Mouse (Mus musculus): ENCODE measurements around the gene Atoh8. TPM values are rescaled to one million over a fixed set of nuclear protein-coding genes. Genes with fewer than 3 reads are reported as not detected.
A peak's percentile ranks its signal among the peaks of the same experiment; 100 is the strongest.

The Atoh8 gene
- polyA plus RNA-seq, 1 experiment from 2014 or later, result 4.2 TPM

DNA sequence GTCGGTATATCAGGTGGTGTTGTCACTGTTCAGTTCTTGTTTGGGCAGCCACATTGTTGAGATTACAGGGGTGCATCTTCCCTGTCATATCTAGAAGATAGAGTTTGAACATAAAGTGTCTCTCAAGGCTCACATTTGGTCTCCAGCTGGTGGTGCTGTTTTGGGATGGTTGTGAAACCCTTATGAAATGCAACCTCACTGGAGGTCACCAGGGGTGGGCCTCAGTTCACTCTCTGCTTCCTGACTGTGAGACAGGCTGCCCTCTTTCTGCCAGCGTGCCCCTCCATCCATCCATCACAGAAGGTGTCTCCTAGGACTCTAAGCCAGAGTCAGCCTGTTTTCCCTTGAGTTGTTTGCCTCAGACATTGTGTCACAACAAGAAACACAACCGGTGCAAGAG, 58.0 kb downstream of the Atoh8 start:
- Histone ChIP-seq H3K4me3 (no peak overlapping the region), H3K36me3 (no peaks in the 10 kb centered on the region), H3K27me3 (no peaks in the 10 kb centered on the region), H3K9ac (no peak overlapping the region), H3K4me1 (replicated peaks) (peaks cover 4% of the 10 kb centered on the region), H3K9me3 (no peaks in the 10 kb centered on the region), H3K4me2 (no peak overlapping the region), H3K27ac (no peak overlapping the region)
- no peak for ATAC-seq (ENCODE audit: low FRiP score)
- WGBS, result 73% methylated on average over 3 of the region's 3 CpGs

DNA sequence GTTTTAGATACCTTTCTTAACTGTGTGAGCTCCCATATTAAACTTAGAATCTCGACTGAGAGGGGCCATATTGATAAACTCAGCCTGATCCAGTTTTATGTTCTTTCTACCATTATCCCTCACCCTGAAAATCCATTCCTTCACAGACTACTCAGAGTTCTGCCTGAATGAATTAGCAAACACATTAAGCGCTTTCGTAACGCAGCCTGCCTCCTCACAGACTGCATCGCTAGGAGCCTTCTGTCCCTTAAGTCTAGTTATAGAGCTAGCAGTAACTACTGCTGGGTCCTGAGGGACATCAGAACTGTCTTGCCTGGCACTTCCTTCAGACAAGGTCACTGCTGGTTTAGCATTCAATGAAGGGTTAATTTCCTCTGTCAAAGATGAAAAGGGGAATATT, 59.4 kb downstream of the Atoh8 start:
- no peaks in the 10 kb centered on the region for H3K9me3 ChIP-seq
- no peaks in the 10 kb centered on the region for H3K36me3 ChIP-seq
- no peak overlapping the region for H3K4me3 ChIP-seq
- 65% methylated on average over 5 of the region's 5 CpGs for WGBS
- no peak overlapping the region for H3K4me2 ChIP-seq
- no peak overlapping the region for H3K27ac ChIP-seq
- no peak overlapping the region for H3K9ac ChIP-seq
- no peaks in the 10 kb centered on the region for H3K27me3 ChIP-seq
- ATAC-seq (ENCODE audit: low FRiP score), result no peak
- H3K4me1 ChIP-seq (replicated peaks), result peaks cover 4% of the 10 kb centered on the region

DNA sequence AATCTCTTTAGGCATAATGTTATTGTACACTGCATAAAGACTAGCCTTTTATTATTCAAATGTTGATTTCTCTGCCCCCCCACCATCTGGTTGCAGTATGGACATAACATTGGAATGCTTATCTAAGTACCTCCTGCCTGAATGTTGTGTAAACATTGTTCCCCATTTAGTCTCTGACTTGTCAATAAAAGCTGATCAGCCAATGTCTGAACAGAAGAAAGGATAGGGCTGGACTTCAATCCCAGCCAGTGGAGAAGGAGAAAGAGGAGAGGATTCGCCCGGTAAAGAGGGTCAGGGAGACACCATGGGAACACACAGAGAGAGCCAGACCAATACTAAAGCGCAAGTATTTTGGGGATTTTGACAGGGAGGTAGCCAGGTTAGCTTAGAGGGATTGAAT, 60.0 kb downstream of the Atoh8 start:
- Histone ChIP-seq H3K4me1 (replicated peaks) (peaks cover 4% of the 10 kb centered on the region), H3K4me3 (no peak overlapping the region), H3K9me3 (no peaks in the 10 kb centered on the region), H3K27me3 (no peaks in the 10 kb centered on the region), H3K9ac (no peak overlapping the region), H3K36me3 (no peaks in the 10 kb centered on the region), H3K4me2 (no peak overlapping the region), H3K27ac (no peak overlapping the region)
- ATAC-seq (ENCODE audit: low FRiP score), result no peak
- 44% methylated on average over 3 of the region's 3 CpGs for WGBS

DNA sequence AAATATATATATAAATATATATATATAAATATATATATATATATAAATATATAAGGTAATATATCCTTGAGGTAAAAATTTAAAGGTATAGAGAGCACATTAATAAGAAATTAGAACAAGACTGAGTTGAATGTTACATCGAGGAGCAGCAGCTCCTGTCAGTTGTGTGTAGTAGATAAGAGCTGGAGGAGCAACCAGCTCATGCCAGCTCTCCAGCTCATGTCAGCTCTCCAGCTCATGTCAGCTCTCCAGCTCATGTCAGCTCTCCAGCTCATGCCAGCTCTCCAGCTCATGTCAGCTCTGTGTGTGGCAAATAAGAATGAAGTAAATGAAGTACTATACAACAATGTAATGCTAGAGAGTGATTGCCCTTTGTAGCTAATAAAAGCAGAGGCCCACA, 62.0 kb downstream of the Atoh8 start:
- peaks cover 4% of the 10 kb centered on the region for H3K4me1 ChIP-seq (replicated peaks)
- no peak overlapping the region for H3K27ac ChIP-seq
- H3K27me3 ChIP-seq, result no peaks in the 10 kb centered on the region
- H3K36me3 ChIP-seq, result no peaks in the 10 kb centered on the region
- H3K9me3 ChIP-seq, result no peaks in the 10 kb centered on the region
- no peak for ATAC-seq (ENCODE audit: low FRiP score)
- no peak overlapping the region for H3K9ac ChIP-seq
- H3K4me2 ChIP-seq, result no peak overlapping the region
- 87% methylated on average over 1 of the region's 1 CpGs for WGBS
- no peak overlapping the region for H3K4me3 ChIP-seq

DNA sequence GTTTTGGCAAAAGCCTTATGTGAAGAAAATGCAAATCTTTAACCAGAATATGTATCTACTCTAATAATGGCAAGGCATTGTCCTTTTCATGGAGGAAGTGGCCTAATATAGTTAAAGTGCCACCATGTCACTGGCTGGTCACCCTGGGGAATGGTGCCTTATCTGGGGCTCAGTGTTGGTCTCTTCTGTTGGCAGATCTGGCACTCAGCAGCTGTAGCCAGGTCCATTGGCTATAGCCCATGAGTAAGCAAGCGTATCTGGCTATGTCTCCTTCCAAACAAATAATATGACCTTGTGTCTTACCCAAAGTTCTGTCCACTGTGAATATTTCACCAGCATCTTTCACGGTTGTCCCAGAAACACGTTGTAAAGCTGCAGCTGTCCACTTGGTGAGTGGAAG, 64.0 kb downstream of the Atoh8 start:
- Histone ChIP-seq H3K27me3 (no peaks in the 10 kb centered on the region), H3K4me2 (no peak overlapping the region), H3K4me3 (no peak overlapping the region), H3K4me1 (replicated peaks) (peaks cover 4% of the 10 kb centered on the region), H3K9ac (no peak overlapping the region), H3K9me3 (no peaks in the 10 kb centered on the region), H3K36me3 (no peaks in the 10 kb centered on the region), H3K27ac (no peak overlapping the region)
- WGBS, result 93% methylated on average over 3 of the region's 3 CpGs
- no peak for ATAC-seq (ENCODE audit: low FRiP score)

DNA sequence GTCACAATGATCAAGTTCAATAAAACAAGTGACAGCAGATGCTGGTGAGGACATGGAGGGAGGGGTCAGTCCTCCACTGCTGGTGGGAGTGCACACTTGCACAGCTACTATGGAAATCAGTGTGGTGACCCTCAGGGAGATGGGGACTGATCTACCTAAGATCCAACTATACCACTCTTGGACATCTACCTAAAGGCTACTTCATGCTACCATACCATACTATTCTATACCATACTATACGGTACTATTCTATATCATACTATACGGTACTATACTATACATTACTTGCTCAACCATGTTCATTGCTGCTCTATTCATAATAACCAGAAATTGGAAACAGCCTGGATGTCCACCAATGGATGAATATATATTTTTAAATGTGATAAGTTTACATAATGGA, 69.5 kb downstream of the Atoh8 start:
- H3K4me2 ChIP-seq, result no peak overlapping the region
- ATAC-seq (ENCODE audit: low FRiP score), result no peak
- H3K9me3 ChIP-seq, result no peaks in the 10 kb centered on the region
- no peak overlapping the region for H3K27ac ChIP-seq
- no peaks in the 10 kb centered on the region; the same call in 1 of the 2 replicates for H3K4me1 ChIP-seq (replicated peaks)
- no peaks in the 10 kb centered on the region for H3K27me3 ChIP-seq
- H3K9ac ChIP-seq, result no peak overlapping the region
- no peak overlapping the region for H3K4me3 ChIP-seq
- H3K36me3 ChIP-seq, result no peaks in the 10 kb centered on the region
- WGBS, result 51% methylated on average over 2 of the region's 2 CpGs

DNA sequence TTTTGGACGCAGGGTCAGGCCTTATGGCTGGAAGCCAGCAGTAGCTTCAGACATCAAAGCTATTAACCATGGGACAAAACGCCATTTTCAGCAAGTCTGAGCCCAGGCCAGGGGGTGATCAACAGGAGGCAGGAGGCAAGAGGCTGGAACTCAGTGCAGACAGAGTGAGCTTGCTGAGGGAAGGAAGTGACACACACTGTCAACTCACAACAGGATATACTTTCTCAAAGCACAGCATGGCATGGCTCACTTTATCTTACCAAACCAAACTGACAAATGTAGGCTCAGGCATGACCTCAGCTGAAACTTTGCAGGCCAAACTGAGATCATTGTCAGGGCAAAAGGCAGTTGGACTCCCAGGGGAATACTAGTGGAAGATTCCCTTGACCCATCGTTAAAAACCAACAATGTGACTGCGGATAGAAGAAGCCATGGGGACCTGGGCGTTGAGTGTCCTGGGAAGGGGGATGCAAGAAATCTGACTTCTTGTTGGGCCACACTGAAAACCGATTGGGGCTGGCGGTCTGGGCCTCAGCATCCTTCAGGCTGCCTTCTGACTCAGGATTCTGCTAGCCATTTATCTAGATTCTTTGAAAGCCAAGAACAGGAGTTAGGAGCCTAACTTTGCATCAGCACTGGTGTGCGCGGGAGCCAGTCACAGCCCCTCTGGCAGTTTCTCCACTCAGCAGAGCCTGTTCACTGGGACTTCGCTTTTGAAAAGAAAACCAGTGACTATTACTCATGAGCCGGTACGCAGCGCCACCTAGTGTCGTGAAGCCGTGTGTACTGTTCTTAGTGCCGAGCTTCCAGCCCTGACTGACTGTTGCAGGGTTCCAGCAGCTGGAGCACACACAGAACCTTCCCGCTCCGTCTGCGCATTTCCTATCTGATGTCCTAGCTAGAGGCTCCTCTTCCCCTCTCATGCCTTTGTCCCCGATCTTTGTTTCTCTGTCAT, 70.8 kb downstream of the Atoh8 start:
- ATAC-seq (ENCODE audit: low FRiP score), result peak; percentile 94
- H3K4me3 ChIP-seq, result no peak overlapping the region
- H3K36me3 ChIP-seq, result no peaks in the 10 kb centered on the region
- no peak overlapping the region for H3K4me2 ChIP-seq
- 21% methylated on average over 20 of the region's 20 CpGs for whole genome bisulfite sequencing
- no peaks in the 10 kb centered on the region for H3K27me3 ChIP-seq
- no peak overlapping the region for H3K27ac ChIP-seq
- no peaks in the 10 kb centered on the region; the same call in 1 of the 2 replicates for H3K4me1 ChIP-seq (replicated peaks)
- H3K9me3 ChIP-seq, result no peaks in the 10 kb centered on the region
- H3K9ac ChIP-seq, result no peak overlapping the region

DNA sequence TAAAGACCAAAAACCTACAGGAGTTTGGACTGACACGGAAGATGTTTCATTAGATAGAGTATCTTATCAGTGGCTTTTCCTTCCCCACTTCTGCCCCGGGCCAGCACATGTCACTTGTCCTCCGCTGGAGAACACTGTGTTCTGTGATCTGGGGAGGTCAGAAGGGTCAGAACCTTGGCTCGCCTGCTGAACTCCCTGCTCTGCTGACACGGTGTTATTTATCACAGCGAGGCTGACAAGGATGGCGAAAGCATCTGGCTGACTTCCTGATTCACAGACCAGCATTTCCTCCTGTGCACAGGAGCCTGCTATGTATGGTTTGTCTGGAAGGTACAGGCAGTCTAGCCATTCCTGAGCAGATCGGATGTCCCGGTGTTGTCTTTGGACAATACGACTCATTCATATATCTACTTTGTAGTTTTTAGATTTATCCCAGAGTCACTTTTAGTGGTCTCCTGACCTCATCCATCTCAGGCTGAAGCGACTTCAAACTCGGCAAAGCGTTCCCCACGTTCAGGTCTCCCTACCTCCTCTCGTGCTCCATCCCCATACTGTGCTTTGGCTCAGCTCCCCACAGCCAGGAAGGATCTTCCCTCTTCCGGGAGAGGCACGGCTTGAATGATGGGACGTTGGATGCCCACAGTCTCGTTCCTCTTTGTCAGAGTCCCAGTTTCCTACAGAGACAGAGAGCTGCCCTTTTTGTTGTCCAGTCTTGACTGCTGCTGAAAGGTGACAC, 73.1 kb downstream of the Atoh8 start:
- 47% methylated on average over 19 of the region's 19 CpGs for WGBS
- Histone ChIP-seq H3K9me3 (no peaks in the 10 kb centered on the region), H3K36me3 (no peaks in the 10 kb centered on the region), H3K4me2 (no peak overlapping the region), H3K27me3 (no peaks in the 10 kb centered on the region), H3K4me1 (replicated peaks) (no peaks in the 10 kb centered on the region; the same call in 1 of the 2 replicates), H3K27ac (no peak overlapping the region), H3K4me3 (no peak overlapping the region), H3K9ac (no peak overlapping the region)
- ATAC-seq (ENCODE audit: low FRiP score), result no peak

DNA sequence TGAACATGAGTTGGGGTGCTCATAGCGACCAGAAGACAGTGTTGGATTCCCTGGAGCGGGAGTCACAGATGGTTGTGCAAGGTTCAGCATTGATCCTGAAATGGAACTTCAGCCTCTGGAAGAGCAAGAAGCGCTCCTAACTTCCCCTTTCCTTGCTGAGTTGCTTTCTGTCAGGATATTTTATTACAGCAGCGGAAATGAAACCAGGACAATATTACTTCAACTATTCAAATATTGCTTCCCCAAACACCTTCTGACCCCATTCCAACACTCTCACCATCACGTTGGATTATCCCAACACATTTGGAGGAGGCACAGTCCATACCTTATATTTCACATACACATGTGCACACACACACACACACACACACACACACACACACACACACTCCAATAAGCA, 73.6 kb downstream of the Atoh8 start:
- Histone ChIP-seq H3K4me1 (replicated peaks) (no peaks in the 10 kb centered on the region; the same call in 1 of the 2 replicates), H3K27me3 (no peaks in the 10 kb centered on the region), H3K9me3 (no peaks in the 10 kb centered on the region), H3K9ac (no peak overlapping the region), H3K27ac (no peak overlapping the region), H3K4me3 (no peak overlapping the region), H3K36me3 (no peaks in the 10 kb centered on the region), H3K4me2 (no peak overlapping the region)
- no peak for ATAC-seq (ENCODE audit: low FRiP score)
- 87% methylated on average over 5 of the region's 5 CpGs for WGBS

DNA sequence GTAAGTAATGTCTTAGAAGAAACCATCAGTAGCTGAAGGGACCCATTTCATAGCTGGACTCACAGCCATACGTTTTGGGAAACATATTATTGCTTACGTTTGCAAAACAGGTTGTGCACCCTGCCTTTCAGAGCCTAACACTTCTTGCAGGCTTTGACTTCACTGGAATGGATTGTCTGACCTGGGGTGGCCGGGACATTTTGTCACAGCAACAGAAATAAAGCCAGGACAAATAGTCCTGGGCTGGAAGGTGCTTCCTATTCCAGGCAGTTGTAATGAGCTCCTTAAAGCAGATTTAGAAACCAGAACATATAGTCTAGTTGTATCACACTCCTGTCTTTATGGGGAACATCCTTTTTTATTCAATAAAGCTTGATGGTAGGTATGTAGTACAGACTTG, 74.4 kb downstream of the Atoh8 start:
- no peaks in the 10 kb centered on the region for H3K36me3 ChIP-seq
- ATAC-seq (ENCODE audit: low FRiP score), result no peak
- H3K9me3 ChIP-seq, result no peaks in the 10 kb centered on the region
- 86% methylated on average over 3 of the region's 3 CpGs for WGBS
- no peak overlapping the region for H3K27ac ChIP-seq
- H3K27me3 ChIP-seq, result no peaks in the 10 kb centered on the region
- no peak overlapping the region for H3K9ac ChIP-seq
- H3K4me2 ChIP-seq, result no peak overlapping the region
- no peak overlapping the region for H3K4me3 ChIP-seq
- no peaks in the 10 kb centered on the region; the same call in 1 of the 2 replicates for H3K4me1 ChIP-seq (replicated peaks)

DNA sequence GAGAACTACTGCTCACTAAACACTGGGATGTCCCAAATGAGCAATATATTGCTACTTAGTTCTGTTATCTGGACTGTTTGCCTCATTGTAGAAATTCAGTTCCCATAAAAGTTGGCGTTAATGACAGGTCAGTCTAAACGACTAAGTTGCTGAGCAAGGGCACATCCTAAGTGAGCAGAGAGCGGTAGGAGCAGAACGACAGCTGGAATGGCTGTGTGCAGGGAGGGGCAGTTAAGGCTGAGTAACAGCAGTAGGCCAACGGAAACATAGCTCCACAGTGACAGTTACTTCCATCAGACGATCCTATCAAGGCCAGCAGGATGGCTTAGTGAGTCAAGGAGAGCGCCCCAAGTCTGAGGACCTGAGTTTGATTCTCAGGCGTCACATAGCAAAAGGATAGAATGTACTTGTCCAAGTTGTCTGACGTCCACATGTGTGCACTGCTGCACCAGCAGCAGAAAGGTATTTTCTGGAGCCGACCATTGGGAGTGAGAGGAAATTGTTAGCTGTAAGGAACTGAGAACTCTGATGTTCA, 75.4 kb downstream of the Atoh8 start:
- H3K4me3 ChIP-seq, result no peak overlapping the region
- H3K9me3 ChIP-seq, result no peaks in the 10 kb centered on the region
- H3K27me3 ChIP-seq, result no peaks in the 10 kb centered on the region
- no peak overlapping the region for H3K9ac ChIP-seq
- ATAC-seq (ENCODE audit: low FRiP score), result no peak
- WGBS, result 85% methylated on average over 10 of the region's 10 CpGs
- H3K36me3 ChIP-seq, result peaks cover 11% of the 10 kb centered on the region
- H3K4me2 ChIP-seq, result no peak overlapping the region
- H3K4me1 ChIP-seq (replicated peaks), result no peaks in the 10 kb centered on the region; the same call in 1 of the 2 replicates
- H3K27ac ChIP-seq, result no peak overlapping the region

DNA sequence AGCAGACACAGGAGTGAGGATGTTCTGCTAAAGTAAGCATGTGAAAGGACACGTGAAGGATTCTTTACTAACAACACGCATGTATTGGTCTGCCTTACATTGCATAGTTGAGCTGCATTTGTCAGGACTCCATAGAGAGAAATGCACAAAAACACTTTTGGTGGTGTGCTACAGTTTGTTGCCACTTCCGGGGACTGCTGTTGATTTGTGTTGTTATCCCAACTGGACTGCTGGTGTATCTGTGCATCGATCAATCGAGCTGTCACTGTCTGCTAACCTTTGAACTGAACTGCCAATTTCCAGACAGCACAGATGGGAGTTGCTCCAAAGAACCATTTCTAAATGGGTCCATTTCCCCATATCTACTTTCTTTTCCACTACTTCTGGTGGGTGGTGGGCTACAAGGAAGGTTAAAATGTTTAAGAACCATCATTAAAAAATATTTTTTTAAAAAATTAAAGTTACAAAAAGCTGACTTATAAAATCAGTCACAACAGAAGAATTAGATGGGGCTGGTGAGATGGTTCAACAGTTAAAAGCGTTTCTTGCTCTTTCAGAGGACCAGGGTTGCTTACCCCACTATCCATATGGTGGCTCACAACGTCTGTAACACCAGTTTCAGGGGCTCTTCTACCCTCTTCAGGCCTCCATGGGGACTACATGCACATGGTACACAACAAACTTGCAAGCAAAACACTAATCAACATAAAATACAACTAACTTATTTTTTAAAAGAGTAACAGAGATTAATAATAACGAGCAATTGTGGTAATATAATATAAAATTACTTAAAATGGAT, 76.2 kb downstream of the Atoh8 start:
- no peaks in the 10 kb centered on the region for H3K9me3 ChIP-seq
- H3K27me3 ChIP-seq, result no peaks in the 10 kb centered on the region
- H3K4me2 ChIP-seq, result no peak overlapping the region
- WGBS, result 86% methylated on average over 8 of the region's 8 CpGs
- no peak overlapping the region for H3K4me3 ChIP-seq
- H3K36me3 ChIP-seq, result peaks cover 16% of the 10 kb centered on the region
- no peak overlapping the region for H3K27ac ChIP-seq
- H3K4me1 ChIP-seq (replicated peaks), result no peaks in the 10 kb centered on the region; the same call in 1 of the 2 replicates
- ATAC-seq (ENCODE audit: low FRiP score), result no peak
- no peak overlapping the region for H3K9ac ChIP-seq
